Mouse (Mus musculus): ENCODE data around the gene Hspb3.

Gene Hspb3

GRCm38 (mm10) chr13:113634732-113635481 lies 28.6 kb downstream of the Hspb3 start:
- DNase-seq, result no peak

GRCm38 (mm10) chr13:113632506-113632905 lies 31.0 kb downstream of the Hspb3 start:
- no peak for DNase-seq

GRCm38 (mm10) chr13:113627601-113628000 lies 35.9 kb downstream of the Hspb3 start:
- no peak for DNase-seq

- DNase-seq, result no peak
Observed at GRCm38 (mm10) chr13:113622865-113623255, 40.6 kb downstream of the Hspb3 start.

- no peak for DNase-seq
Observed at GRCm38 (mm10) chr13:113622122-113622864, 41.2 kb downstream of the Hspb3 start.

GRCm38 (mm10) chr13:113619003-113619402 lies 44.5 kb downstream of the Hspb3 start:
- no peak for DNase-seq

- peak; percentile 93 to 97 for DNase-seq
Observed at GRCm38 (mm10) chr13:113617891-113618823, 45.3 kb downstream of the Hspb3 start, which contains the start of gene Snx18. TSS of gene Snx18 (minus strand) at chr13:113618564.

GRCm38 (mm10) chr13:113617338-113617890 lies 46.1 kb downstream of the Hspb3 start:
- peak in 1 of 2 experiments; percentile 34 for DNase-seq

- DNase-seq, result peak; percentile 53 to 63
Observed at GRCm38 (mm10) chr13:113616751-113617337, 46.6 kb downstream of the Hspb3 start.

- peak; percentile 60 to 86 for DNase-seq
Observed at GRCm38 (mm10) chr13:113615971-113616671, 47.4 kb downstream of the Hspb3 start.

GRCm38 (mm10) chr13:113615546-113615941 lies 47.9 kb downstream of the Hspb3 start:
- DNase-seq, result peak; percentile 41 to 66

GRCm38 (mm10) chr13:113614635-113615545 lies 48.6 kb downstream of the Hspb3 start:
- DNase-seq, result peak; percentile 94 to 95

- DNase-seq, result peak in 1 of 2 experiments; percentile 41
Observed at GRCm38 (mm10) chr13:113613882-113614281, 49.6 kb downstream of the Hspb3 start.

GRCm38 (mm10) chr13:113613341-113613740 lies 50.1 kb downstream of the Hspb3 start:
- peak in 1 of 2 experiments; percentile 42 for DNase-seq
